Mouse (Mus musculus): ENCODE data around the gene Fmn2. TPM values are rescaled to one million over a fixed set of nuclear protein-coding genes. Genes with fewer than 3 reads are reported as not detected.

Fmn2 gene
- total and polyA plus RNA-seq, 2 experiments: 0.02 to 0.18 TPM

GRCm38 (mm10) chr1:174630074-174630473 lies 128.4 kb downstream of the Fmn2 start:
- H3K27me3 ChIP-seq (ENCODE audit: control insufficient read depth, insufficient read depth, low read length): no peaks in the 10 kb centered on the region
- no peak for DNase-seq (ENCODE audit: extremely low read depth, low read depth, low spot score)
- TF ChIP-seq POLR2A (IDR thresholded peaks at IDR 0.05; ENCODE audit: extremely low read depth, insufficient read depth, low read length) (no peak), CTCF (IDR thresholded peaks at IDR 0.05; ENCODE audit: low read depth, low read length) (no peak)
- H3K4me3 ChIP-seq (ENCODE audit: insufficient read depth, low read depth, low read length): no peak overlapping the region
- no peaks in the 10 kb centered on the region for H3K4me1 ChIP-seq (ENCODE audit: control insufficient read depth, insufficient read depth, low read length)
- H3K9ac ChIP-seq (ENCODE audit: low read depth, low read length): no peak overlapping the region
- no peak overlapping the region for H3K27ac ChIP-seq (replicated peaks; ENCODE audit: insufficient read depth, low read depth, low read length)
- 93% methylated on average over 1 of the region's 1 CpGs for WGBS
- H3K36me3 ChIP-seq (ENCODE audit: control insufficient read depth, insufficient read depth, low read length): no peaks in the 10 kb centered on the region
- no peaks in the 10 kb centered on the region for H3K79me2 ChIP-seq (ENCODE audit: control insufficient read depth, insufficient read depth, low read length)

- DNase-seq (ENCODE audit: extremely low read depth, low read depth, low spot score): no peak
- TF ChIP-seq CTCF (IDR thresholded peaks at IDR 0.05; ENCODE audit: low read depth, low read length) (no peak), POLR2A (IDR thresholded peaks at IDR 0.05; ENCODE audit: extremely low read depth, insufficient read depth, low read length) (no peak)
- WGBS: 91% methylated on average over 4 of the region's 4 CpGs
- Histone ChIP-seq H3K9ac (ENCODE audit: low read depth, low read length) (no peak overlapping the region), H3K4me3 (ENCODE audit: insufficient read depth, low read depth, low read length) (no peak overlapping the region), H3K79me2 (ENCODE audit: control insufficient read depth, insufficient read depth, low read length) (no peaks in the 10 kb centered on the region), H3K4me1 (ENCODE audit: control insufficient read depth, insufficient read depth, low read length) (no peaks in the 10 kb centered on the region), H3K27ac (replicated peaks; ENCODE audit: insufficient read depth, low read depth, low read length) (no peak overlapping the region), H3K27me3 (ENCODE audit: control insufficient read depth, insufficient read depth, low read length) (no peaks in the 10 kb centered on the region), H3K36me3 (ENCODE audit: control insufficient read depth, insufficient read depth, low read length) (no peaks in the 10 kb centered on the region)
These were observed 134.7 kb downstream of the Fmn2 start for GRCm38 (mm10) chr1:174636291-174636690.

GRCm38 (mm10) chr1:174637564-174638085 lies 136.0 kb downstream of the Fmn2 start:
- Histone ChIP-seq H3K36me3 (ENCODE audit: control insufficient read depth, insufficient read depth, low read length) (no peaks in the 10 kb centered on the region), H3K4me1 (ENCODE audit: control insufficient read depth, insufficient read depth, low read length) (no peaks in the 10 kb centered on the region), H3K27me3 (ENCODE audit: control insufficient read depth, insufficient read depth, low read length) (no peaks in the 10 kb centered on the region), H3K4me3 (ENCODE audit: insufficient read depth, low read depth, low read length) (no peak overlapping the region), H3K79me2 (ENCODE audit: control insufficient read depth, insufficient read depth, low read length) (no peaks in the 10 kb centered on the region), H3K9ac (ENCODE audit: low read depth, low read length) (no peak overlapping the region), H3K27ac (replicated peaks; ENCODE audit: insufficient read depth, low read depth, low read length) (no peak overlapping the region)
- no peak for TF ChIP-seq CTCF (IDR thresholded peaks at IDR 0.05; ENCODE audit: low read depth, low read length)
- no peak for TF ChIP-seq POLR2A (IDR thresholded peaks at IDR 0.05; ENCODE audit: extremely low read depth, insufficient read depth, low read length)
- DNase-seq (ENCODE audit: extremely low read depth, low read depth, low spot score): no peak
- WGBS: 90% methylated on average over 6 of the region's 6 CpGs

- H3K4me3 ChIP-seq (ENCODE audit: insufficient read depth, low read depth, low read length): no peak overlapping the region
- no peaks in the 10 kb centered on the region for H3K36me3 ChIP-seq (ENCODE audit: control insufficient read depth, insufficient read depth, low read length)
- TF ChIP-seq POLR2A (IDR thresholded peaks at IDR 0.05; ENCODE audit: extremely low read depth, insufficient read depth, low read length): no peak
- no peak for TF ChIP-seq CTCF (IDR thresholded peaks at IDR 0.05; ENCODE audit: low read depth, low read length)
- no peaks in the 10 kb centered on the region for H3K79me2 ChIP-seq (ENCODE audit: control insufficient read depth, insufficient read depth, low read length)
- 55% methylated on average over 1 of the region's 1 CpGs for WGBS
- H3K4me1 ChIP-seq (ENCODE audit: control insufficient read depth, insufficient read depth, low read length): no peaks in the 10 kb centered on the region
- no peaks in the 10 kb centered on the region for H3K27me3 ChIP-seq (ENCODE audit: control insufficient read depth, insufficient read depth, low read length)
- no peak for DNase-seq (ENCODE audit: extremely low read depth, low read depth, low spot score)
- no peak overlapping the region for H3K9ac ChIP-seq (ENCODE audit: low read depth, low read length)
- no peak overlapping the region for H3K27ac ChIP-seq (replicated peaks; ENCODE audit: insufficient read depth, low read depth, low read length)
These were observed 139.3 kb downstream of the Fmn2 start for GRCm38 (mm10) chr1:174640901-174641300.

GRCm38 (mm10) chr1:174643431-174644010 lies 141.9 kb downstream of the Fmn2 start:
- TF ChIP-seq POLR2A (IDR thresholded peaks at IDR 0.05; ENCODE audit: extremely low read depth, insufficient read depth, low read length) (no peak), CTCF (IDR thresholded peaks at IDR 0.05; ENCODE audit: low read depth, low read length) (no peak)
- Histone ChIP-seq H3K36me3 (ENCODE audit: control insufficient read depth, insufficient read depth, low read length) (no peaks in the 10 kb centered on the region), H3K27me3 (ENCODE audit: control insufficient read depth, insufficient read depth, low read length) (no peaks in the 10 kb centered on the region), H3K4me3 (ENCODE audit: insufficient read depth, low read depth, low read length) (no peak overlapping the region), H3K4me1 (ENCODE audit: control insufficient read depth, insufficient read depth, low read length) (no peaks in the 10 kb centered on the region), H3K9ac (ENCODE audit: low read depth, low read length) (no peak overlapping the region), H3K79me2 (ENCODE audit: control insufficient read depth, insufficient read depth, low read length) (no peaks in the 10 kb centered on the region), H3K27ac (replicated peaks; ENCODE audit: insufficient read depth, low read depth, low read length) (no peak overlapping the region)
- WGBS: 82% methylated on average over 5 of the region's 5 CpGs
- no peak for DNase-seq (ENCODE audit: extremely low read depth, low read depth, low spot score)

GRCm38 (mm10) chr1:174649421-174649826 lies 147.8 kb downstream of the Fmn2 start:
- Histone ChIP-seq H3K4me1 (ENCODE audit: control insufficient read depth, insufficient read depth, low read length) (no peaks in the 10 kb centered on the region), H3K9ac (ENCODE audit: low read depth, low read length) (no peak overlapping the region), H3K36me3 (ENCODE audit: control insufficient read depth, insufficient read depth, low read length) (no peaks in the 10 kb centered on the region), H3K27ac (replicated peaks; ENCODE audit: insufficient read depth, low read depth, low read length) (no peak overlapping the region), H3K79me2 (ENCODE audit: control insufficient read depth, insufficient read depth, low read length) (no peaks in the 10 kb centered on the region), H3K4me3 (ENCODE audit: insufficient read depth, low read depth, low read length) (no peak overlapping the region), H3K27me3 (ENCODE audit: control insufficient read depth, insufficient read depth, low read length) (no peaks in the 10 kb centered on the region)
- DNase-seq (ENCODE audit: extremely low read depth, low read depth, low spot score): no peak
- TF ChIP-seq CTCF (IDR thresholded peaks at IDR 0.05; ENCODE audit: low read depth, low read length) (no peak), POLR2A (IDR thresholded peaks at IDR 0.05; ENCODE audit: extremely low read depth, insufficient read depth, low read length) (no peak)
- 92% methylated on average over 11 of the region's 11 CpGs for WGBS
